Mouse (Mus musculus): ENCODE measurements around the gene Gm11549. TPM values are rescaled to one million over a fixed set of nuclear protein-coding genes. Genes with fewer than 3 reads are reported as not detected.

The Gm11549 gene
- total RNA-seq (2021), result not detected
- long read RNA-seq, experiment 1, result 0 reads
- long read RNA-seq, experiment 2, result 0 reads

- DNase-seq (ENCODE audit: low spot score), result no peak
These were observed at the start of gene Gm11549 for GRCm38 (mm10) chr3:36521073-36522060. Gene Gm11549 (minus strand): TSS chr3:36521813.

- DNase-seq (ENCODE audit: low spot score), result no peak
These were observed 48.2 kb upstream of the Gm11549 start for GRCm38 (mm10) chr3:36569836-36570235.

GRCm38 (mm10) chr3:36563666-36564065, 42.1 kb upstream of the Gm11549 start:
- DNase-seq (ENCODE audit: low spot score), result no peak

- DNase-seq (ENCODE audit: low spot score), result no peak
These were observed 38.0 kb upstream of the Gm11549 start for GRCm38 (mm10) chr3:36559606-36560005.

- DNase-seq (ENCODE audit: low spot score), result no peak
These were observed 36.0 kb upstream of the Gm11549 start for GRCm38 (mm10) chr3:36557601-36558000.

DNA sequence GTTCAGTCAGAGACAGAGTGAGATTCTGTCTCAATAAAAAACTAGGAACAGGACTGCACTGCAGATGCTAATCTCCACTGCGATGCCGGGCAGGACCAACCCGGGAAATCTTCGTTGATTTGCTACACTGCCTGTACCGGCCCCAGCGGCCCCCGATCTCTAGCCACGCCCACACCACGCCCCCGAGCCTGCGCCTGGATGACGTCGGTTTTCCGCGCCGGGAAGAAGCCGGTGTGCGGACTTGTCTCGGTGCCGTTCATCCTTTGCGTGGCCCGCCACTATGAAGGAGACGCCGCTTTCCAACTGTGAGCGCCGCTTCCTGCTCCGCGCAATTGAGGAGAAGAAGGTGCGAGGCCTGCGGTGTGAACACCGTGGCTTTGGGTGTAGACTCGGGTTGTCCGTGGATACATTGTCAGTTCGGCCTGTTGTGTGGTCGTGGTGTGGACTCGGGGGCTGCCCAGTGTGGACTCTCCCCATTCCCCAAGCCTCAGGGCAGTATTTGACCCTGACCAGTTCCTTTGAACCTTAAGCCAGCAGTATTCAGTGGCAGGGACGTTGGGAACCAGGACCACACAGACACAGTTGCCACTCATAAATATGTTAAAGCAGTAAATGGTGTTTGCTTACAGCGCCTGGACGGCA, 30.9 kb upstream of the Gm11549 start, which contains the start of gene Exosc9:
TSS of gene Exosc9 (plus strand) at position 201 of the 642 bp plus-strand sequence.
- DNase-seq (ENCODE audit: low spot score), result peak; percentile 94

GRCm38 (mm10) chr3:36551851-36552384, 30.3 kb upstream of the Gm11549 start:
- no peak for DNase-seq (ENCODE audit: low spot score)

GRCm38 (mm10) chr3:36551343-36551742, 29.7 kb upstream of the Gm11549 start:
- peak; percentile 27 for DNase-seq (ENCODE audit: low spot score)

- no peak for DNase-seq (ENCODE audit: low spot score)
These were observed 23.3 kb upstream of the Gm11549 start for GRCm38 (mm10) chr3:36544961-36545360.

DNA sequence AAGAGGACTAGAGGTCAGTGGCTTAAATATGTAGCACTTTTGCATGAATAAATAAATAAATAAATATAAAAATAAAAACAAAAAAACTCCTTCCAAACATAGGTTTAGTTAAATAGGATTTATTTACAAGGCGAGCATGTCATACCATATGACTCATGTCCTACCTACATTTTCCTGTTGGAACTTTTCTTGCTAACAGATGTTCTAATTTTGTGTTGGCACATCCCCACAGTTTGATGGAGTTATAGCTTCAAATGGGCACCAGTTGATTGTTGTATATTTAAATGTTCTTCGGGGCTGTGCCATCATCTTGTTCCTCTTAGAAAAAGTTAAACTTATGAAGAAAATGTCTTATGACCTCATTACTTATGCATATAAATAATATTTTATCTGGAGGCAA, 19.8 kb upstream of the Gm11549 start:
- DNase-seq (ENCODE audit: low spot score), result no peak

DNA sequence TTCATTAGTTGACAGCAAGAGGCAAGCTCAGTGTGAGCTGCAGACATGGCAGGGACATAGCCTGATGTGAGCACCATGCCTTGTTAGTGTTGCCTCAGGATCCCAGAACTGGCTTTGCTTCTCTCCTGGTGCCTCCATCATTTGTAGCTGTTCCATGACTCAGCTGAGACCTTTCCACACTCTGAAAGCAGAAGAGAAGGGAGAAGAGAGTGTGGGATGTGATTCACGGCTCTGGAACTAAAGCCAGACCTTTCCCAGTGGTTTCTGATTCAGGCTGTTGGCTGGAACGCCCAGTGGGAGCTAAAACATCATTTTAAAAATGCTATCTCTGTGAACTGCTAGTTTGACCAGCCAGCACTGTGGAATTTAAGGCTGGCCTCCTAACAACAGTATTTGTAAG, 19.1 kb upstream of the Gm11549 start:
- peak; percentile 14 for DNase-seq (ENCODE audit: low spot score)

- DNase-seq (ENCODE audit: low spot score), result no peak
These were observed 16.3 kb upstream of the Gm11549 start for GRCm38 (mm10) chr3:36537701-36538470.

DNA sequence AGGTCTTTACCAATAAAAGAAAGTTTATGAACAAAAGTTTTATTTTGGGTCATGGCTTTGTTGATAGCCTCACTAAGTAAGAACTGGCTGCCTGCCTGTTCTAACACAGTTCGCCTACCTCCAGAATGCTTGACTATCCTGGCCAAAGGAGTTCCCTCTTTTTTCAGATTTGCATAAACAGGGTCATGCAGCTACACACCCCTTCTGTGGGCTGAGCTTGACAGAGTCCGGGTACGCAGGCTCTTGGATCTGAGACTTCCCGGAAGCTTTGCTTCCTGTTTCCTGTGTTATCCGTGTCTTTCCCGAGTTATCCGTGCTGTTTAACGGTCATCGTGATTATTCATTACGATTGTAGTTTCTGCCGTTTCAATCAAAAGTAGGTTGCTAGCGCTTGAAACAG, 14.4 kb upstream of the Gm11549 start:
- no peak for DNase-seq (ENCODE audit: low spot score)

DNA sequence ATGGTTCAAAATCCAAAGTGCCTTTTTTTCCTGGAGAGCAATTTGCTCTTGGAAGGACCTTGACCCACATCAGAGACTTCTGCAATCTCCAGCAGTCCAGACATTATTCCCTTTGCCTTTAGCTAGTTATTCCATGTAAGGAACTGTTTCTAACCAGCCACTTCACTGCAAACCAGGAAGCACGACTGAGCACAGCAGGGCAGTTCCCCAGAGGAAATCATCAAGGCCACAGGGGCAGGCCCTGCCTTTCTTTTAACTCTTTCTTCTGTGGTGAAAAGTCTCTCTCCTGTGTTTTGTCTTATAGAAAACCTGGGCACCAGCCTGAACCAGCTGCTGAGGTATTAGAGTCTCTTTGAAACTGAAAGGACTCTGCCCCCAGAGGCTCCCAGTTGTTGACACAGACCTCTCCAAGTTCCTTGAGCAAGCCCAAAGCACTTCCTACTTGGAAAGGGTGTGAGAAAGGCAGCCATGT, 11.6 kb upstream of the Gm11549 start:
- DNase-seq (ENCODE audit: low spot score), result no peak

- no peak for DNase-seq (ENCODE audit: low spot score)
These were observed 11.1 kb upstream of the Gm11549 start for GRCm38 (mm10) chr3:36532738-36533137.

DNA sequence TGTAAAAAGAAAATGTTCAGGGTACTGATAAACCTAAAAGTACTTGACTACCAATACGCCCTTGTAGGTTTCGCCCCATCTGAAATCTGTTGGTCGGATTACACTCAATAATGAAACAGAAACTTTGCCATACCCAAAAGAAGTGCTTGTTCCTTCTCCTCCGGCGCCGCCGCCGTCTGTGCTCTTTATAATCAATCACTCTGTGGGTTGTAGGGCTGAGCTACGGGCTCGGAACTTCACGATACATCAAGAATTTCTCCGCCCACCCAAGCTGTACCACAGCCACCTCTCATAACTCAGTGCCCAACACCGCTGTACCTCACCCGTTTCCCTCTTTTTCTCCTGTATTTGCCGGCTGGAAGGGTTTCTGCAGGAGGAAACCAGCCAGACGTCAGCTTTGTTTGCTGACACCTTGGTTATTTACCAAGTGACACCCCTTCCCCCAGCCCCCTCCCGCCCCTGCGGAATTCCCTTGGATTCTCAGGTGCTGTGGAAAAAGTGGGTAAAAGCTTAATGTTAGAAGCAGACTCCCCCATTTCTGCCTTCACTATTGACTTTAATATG, 10.4 kb upstream of the Gm11549 start:
- DNase-seq (ENCODE audit: low spot score), result no peak

DNA sequence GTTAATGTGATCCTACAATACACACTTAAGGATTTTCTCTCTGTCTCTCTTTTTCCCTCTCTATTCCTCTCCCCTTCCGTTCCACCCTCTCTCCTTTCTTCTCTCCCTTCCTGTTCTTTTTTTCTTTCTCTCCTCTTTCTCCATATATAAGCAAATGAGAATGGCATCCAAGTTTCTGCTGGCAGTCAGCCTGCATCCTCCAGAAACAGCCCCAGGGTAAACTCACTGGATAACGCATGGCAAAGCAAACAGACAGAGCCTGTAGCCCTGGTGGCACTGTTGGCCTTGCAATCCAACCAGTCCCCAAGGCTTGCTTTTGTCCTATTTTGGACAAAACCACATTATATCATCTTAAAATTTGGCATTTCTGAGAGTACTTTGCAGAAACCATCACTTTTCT, 9.6 kb upstream of the Gm11549 start:
- DNase-seq (ENCODE audit: low spot score), result no peak

DNA sequence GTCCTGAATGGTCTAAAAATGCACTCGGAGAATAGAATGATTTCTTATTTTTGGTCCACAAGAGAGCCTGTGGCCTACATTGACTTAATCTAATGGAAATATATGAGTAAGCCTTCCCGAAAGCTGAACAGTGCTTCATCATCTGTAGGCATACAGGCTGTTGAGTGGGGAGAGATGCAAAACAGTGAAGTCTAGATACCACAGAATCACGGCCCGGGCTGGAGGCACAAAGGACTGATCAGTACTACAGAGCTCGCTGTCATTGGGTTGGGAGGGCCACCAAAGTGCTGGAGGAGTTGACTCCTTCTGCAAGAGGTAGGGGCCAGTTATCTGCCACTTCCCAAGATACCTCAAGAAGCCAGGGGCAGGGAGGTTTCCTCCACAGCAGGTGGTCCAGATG, 9.2 kb upstream of the Gm11549 start:
- no peak for DNase-seq (ENCODE audit: low spot score)

GRCm38 (mm10) chr3:36530345-36530744, 8.7 kb upstream of the Gm11549 start:
- no peak for DNase-seq (ENCODE audit: low spot score)

GRCm38 (mm10) chr3:36524466-36524865, 2.9 kb upstream of the Gm11549 start:
- DNase-seq (ENCODE audit: low spot score), result no peak

DNA sequence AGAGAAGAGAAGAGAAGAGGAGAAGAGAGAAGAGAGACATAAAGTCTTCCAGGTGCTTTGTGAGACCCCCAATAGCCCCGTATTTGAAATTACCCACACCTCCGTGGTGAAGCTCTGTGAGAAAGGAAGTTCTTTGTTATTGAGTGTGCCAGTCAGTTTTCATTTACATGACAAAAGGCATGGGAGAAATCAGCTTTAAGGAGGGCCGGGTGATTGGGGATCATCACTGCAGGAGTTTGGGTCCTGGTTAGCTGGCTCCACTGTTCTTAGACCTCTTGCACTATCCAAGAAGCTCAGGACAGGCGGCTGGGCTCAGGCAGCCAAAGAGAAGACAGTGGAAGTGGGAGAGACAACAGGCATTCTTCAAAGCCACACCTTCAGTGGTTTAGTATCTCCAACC, 524 bp upstream of the Gm11549 start:
- DNase-seq (ENCODE audit: low spot score), result no peak

Data from gastrocnemius, adult 18-20 months (tissue).